Mouse (Mus musculus): ENCODE data around the gene Guca1a.
"Not testable (repeated sequence)": the region's sequence is repeated elsewhere in the genome, so short reads cannot be mapped to it uniquely, and the experiment has no call there.

The Guca1a gene

GRCm38 (mm10) chr17:47409897-47410861, 9.8 kb upstream of the Guca1a start:
- DNase-seq (ENCODE audit: low read depth, low spot score): not testable (repeated sequence)

GRCm38 (mm10) chr17:47408558-47408898, 8.1 kb upstream of the Guca1a start:
- no peak for DNase-seq (ENCODE audit: low read depth, low spot score)

GRCm38 (mm10) chr17:47407717-47408557, 7.6 kb upstream of the Guca1a start:
- DNase-seq (ENCODE audit: low read depth, low spot score): no peak

GRCm38 (mm10) chr17:47399091-47399490, 1.3 kb downstream of the Guca1a start:
- DNase-seq (ENCODE audit: low read depth, low spot score): peak; percentile 91

GRCm38 (mm10) chr17:47395376-47395913, 4.9 kb downstream of the Guca1a start:
- DNase-seq (ENCODE audit: low read depth, low spot score): no peak

- no peak for DNase-seq (ENCODE audit: low read depth, low spot score)
Measured at GRCm38 (mm10) chr17:47394223-47394869, 6.0 kb downstream of the Guca1a start.

- DNase-seq (ENCODE audit: low read depth, low spot score): no peak
Measured at GRCm38 (mm10) chr17:47386649-47387048, 13.7 kb downstream of the Guca1a start.

- DNase-seq (ENCODE audit: low read depth, low spot score): peak; percentile 91
Measured at GRCm38 (mm10) chr17:47385145-47385544, 15.2 kb downstream of the Guca1a start, which contains the start of gene Guca1b. Guca1b (plus strand) TSS chr17:47385393.

- DNase-seq (ENCODE audit: low read depth, low spot score): no peak
Measured at GRCm38 (mm10) chr17:47384064-47384463, 16.3 kb downstream of the Guca1a start.

- no peak for DNase-seq (ENCODE audit: low read depth, low spot score)
Measured at GRCm38 (mm10) chr17:47383266-47383665, 17.1 kb downstream of the Guca1a start.

- peak; percentile 82 for DNase-seq (ENCODE audit: low read depth, low spot score)
Measured at GRCm38 (mm10) chr17:47381917-47382316, 18.5 kb downstream of the Guca1a start.

- DNase-seq (ENCODE audit: low read depth, low spot score): no peak
Measured at GRCm38 (mm10) chr17:47378133-47378532, 22.3 kb downstream of the Guca1a start.

- no peak for DNase-seq (ENCODE audit: low read depth, low spot score)
Measured at GRCm38 (mm10) chr17:47376779-47377280, 23.6 kb downstream of the Guca1a start.

GRCm38 (mm10) chr17:47373991-47374390, 26.4 kb downstream of the Guca1a start:
- no peak for DNase-seq (ENCODE audit: low read depth, low spot score)

- peak; percentile 91 for DNase-seq (ENCODE audit: low read depth, low spot score)
Measured at GRCm38 (mm10) chr17:47371451-47371850, 28.9 kb downstream of the Guca1a start.

- no peak for DNase-seq (ENCODE audit: low read depth, low spot score)
Measured at GRCm38 (mm10) chr17:47369087-47369443, 31.3 kb downstream of the Guca1a start.

- peak; percentile 83 for DNase-seq (ENCODE audit: low read depth, low spot score)
Measured at GRCm38 (mm10) chr17:47368401-47369086, 31.8 kb downstream of the Guca1a start, which contains the start of gene Mrps10. Mrps10 (plus strand) TSS chr17:47368887.

- DNase-seq (ENCODE audit: low read depth, low spot score): no peak
Measured at GRCm38 (mm10) chr17:47361343-47361742, 39.0 kb downstream of the Guca1a start.

- DNase-seq (ENCODE audit: low read depth, low spot score): no peak
Measured at GRCm38 (mm10) chr17:47359964-47360363, 40.4 kb downstream of the Guca1a start.

- no peak for DNase-seq (ENCODE audit: low read depth, low spot score)
Measured at GRCm38 (mm10) chr17:47349721-47350319, 50.6 kb downstream of the Guca1a start.

Data from retina, adult 2 months (tissue).